Mouse (Mus musculus) lung, adult 18-20 months (tissue): ENCODE measurements around the gene Eid2b.

Experiments
- DNase-seq, 2 experiments: peaks; one replicate each; pipeline ENCODE4 v3.0.0; 2022; ENCODE audit warnings: mixed read lengths in 2 of 2

Gene Eid2b

DNA sequence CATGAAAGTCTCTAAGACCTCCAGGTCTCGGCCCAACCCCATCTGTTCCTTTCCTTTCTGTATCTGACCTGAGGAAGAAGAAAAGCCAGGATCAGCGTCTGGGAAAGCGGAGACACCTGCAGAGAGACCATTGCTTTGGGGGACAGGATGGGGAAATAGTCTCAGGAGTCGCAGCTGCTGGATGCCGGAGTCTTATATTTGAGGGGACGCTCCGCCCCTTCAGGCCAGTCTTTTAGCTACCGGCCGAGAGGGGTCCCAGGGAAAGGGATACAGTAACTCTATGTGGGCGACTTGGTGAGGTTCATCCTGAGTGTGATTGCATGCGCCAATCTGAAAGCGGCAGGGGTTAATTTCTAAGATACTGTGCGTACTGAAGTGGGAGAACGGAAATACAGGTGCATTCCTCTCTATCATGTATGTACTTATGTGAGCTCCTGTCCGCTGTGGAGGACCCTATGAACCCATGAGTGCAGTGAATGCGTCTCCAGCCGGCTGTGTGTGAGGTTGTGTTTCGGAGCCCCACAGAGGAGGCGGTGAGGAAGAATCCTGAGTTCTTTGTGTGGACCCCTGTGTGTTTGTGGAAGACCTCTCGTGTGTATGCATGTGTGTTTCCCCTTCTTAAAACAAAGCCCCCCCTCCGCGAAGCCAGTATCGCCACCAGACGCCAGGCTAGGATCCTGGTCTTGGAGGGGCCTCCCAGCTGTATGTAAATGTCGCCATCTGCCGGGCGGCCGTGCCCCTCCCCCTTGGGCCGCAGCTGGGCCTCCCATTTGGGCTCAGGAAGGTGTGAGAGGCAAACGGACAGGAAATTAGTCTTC, 24.3 kb downstream of the Eid2b start, which contains the start of gene Dll3:
TSS of gene Dll3 (minus strand) at position 623 of the 818 bp plus-strand sequence.
- DNase-seq = peak; percentile 32 to 48

DNA sequence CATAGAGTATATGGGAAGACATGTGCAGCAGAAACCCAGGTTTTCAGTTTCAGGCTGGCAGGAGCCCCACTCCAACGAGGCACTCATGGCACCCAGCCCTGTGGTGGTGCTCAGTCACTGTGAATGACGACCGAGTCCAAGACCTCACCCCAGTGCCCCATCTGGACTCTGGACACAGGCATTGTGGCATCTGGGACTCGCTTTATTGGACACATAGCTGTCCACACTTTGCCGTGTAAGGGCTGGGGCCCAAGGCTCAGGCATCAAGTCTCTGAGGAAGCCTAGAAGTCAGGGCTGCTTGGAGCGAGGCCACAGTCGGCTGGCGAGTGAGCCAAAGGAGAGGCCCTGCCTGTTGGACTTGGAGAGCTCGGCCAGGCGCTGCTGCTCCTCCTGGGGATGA, 28.1 kb downstream of the Eid2b start:
- DNase-seq = no peak

- no peak for DNase-seq
These were observed 28.7 kb downstream of the Eid2b start for GRCm38 (mm10) chr7:28306216-28306615.

DNA sequence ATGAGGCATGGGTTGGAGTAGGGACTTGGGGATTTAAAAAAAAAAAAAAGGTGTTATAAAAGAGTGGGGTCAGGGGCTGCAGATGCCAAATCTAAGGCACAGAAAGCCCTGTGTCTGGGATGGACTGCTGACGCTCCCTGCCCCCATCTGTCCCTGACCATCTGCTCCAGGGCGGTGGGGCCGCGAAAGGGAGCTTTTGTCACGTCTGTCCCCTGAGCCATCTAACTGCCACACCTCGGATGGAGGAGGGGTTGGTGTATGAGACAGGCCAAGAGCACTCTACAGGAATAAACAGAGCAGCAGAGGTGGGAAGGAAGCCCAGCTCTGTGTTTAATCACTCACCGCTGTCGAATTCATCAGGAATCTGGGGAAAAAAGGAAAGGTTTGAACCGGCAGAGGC, 32.2 kb downstream of the Eid2b start:
- DNase-seq = no peak

GRCm38 (mm10) chr7:28311151-28311925, 33.8 kb downstream of the Eid2b start:
- DNase-seq = peak in 1 of 2 experiments; percentile 36

GRCm38 (mm10) chr7:28311926-28312543, 34.5 kb downstream of the Eid2b start, which contains the start of gene Timm50:
Gene Timm50 (minus strand): TSS chr7:28312072.
- DNase-seq = peak; percentile 98

DNA sequence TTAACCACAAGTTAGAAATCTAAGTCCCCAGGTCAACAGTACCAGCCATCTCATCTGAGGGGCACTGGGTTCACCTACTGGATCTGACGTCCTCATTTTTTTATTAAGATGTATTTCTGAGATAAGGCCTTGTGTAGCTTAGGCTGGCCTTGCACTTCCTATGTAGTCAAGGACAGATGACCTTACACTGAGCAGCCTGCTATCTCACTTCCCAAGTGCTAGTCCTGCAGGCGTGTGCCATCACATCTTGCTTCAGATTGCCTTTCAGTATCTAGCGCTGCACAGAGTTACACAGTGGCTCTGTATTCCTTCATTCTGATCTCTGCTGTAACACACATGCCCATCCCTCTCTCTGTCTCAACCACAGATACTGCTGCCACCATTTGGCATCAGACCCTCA, 40.5 kb downstream of the Eid2b start:
- DNase-seq = no peak

DNA sequence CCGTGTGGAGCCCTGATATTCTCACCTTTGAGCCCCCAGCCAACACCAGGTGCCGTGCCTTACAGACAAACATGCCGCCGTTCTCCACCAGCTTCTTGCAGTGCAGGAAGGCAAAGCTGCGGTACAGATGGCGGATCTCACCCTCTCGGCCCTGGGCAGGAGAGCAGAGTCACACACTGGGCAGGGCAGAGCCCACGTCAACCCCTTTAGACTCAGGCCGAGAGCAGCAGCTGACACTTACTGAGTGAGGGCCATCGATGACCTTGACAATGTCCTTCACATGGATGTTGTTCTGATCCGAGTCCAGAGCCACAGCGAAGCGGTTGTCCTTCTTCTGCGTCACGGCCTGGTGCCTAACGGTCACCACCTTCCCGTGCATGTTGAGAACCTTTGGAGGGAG, 41.2 kb downstream of the Eid2b start:
- DNase-seq = no peak

DNA sequence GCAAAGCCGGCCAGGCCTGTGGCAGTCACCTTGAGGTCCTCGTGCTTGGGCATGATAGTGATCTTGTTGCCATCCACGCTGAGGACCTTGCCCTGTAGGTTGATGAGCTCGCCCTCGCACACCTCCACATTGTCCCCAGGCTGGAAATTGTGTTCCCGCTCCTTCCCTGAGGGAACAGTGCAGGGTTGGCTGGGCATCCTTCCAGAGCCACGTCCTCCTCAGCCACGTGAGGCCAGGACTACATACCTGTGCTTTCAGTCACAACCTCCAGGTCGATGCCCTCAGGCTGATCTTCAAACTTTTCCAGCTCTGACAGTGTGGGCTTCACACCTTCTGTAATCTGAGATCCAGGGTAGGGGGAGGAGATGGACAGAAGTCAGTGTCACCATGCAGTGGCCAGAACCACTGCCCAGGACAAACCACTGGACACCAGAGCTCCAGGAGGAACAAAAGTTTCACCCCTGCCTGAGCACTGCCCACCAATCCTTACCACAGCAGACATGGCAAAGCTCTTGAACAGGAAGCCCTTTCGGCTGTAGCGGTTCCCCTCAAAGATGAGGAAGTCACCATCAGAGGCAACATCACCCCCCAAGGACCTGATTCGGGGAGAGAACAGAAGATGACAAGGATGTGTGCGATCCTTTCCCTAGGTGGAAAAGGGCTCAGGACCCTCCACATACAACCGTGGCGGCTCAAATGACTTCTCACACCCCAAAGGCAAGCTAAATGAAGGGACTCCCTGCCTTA, 44.6 kb downstream of the Eid2b start:
- no peak for DNase-seq

GRCm38 (mm10) chr7:28325293-28325692, 47.8 kb downstream of the Eid2b start:
- no peak for DNase-seq

DNA sequence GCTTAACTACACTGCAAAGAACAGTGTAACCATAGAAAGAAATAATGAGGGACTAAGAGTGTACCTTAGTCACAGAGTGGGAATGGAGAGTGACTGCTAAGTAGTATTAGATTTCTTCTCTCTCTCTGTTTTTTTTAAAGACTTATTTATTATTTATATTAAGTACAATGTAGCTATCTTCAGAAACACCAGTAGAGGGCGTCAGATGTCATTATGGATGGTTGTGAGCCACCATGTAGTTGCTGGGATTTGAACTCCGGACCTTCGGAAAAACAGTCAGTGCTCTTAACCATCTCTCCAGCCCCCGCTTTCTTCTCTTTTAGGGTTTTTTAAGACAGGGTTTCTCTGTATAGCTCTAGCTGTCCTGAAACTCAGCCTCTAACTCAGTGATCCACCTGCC, 48.9 kb downstream of the Eid2b start:
- DNase-seq = no peak

DNA sequence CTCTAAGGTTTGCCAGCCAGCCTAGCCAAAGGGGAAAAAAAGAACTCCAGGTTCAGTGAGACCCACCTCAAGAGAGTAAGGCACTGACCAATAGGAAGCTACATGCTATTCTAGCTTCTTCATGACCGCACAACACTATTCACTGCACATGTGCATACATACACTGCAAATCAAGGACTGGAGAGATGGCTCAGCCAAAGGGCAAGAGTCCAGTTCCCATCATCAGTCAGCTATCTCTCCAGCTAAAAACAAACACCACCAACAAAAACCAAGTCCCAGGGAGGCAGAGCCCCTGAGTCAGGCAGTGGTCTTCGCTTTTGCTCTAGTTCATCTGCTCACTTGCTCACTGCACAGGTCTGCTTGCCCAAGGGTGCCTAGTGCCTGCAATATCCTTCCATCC, 50.7 kb downstream of the Eid2b start:
- DNase-seq = no peak
